Mouse (Mus musculus): ENCODE measurements around the gene Tmem270. TPM values are rescaled to one million over a fixed set of nuclear protein-coding genes. Genes with fewer than 3 reads are reported as not detected.
A peak's percentile ranks its signal among the peaks of the same experiment; 100 is the strongest.
"Not testable (repeated sequence)": the region's sequence is repeated elsewhere in the genome, so short reads cannot be mapped to it uniquely, and the experiment has no call there.

The Tmem270 gene
- polyA plus RNA-seq, 1 experiment: not detected

DNA sequence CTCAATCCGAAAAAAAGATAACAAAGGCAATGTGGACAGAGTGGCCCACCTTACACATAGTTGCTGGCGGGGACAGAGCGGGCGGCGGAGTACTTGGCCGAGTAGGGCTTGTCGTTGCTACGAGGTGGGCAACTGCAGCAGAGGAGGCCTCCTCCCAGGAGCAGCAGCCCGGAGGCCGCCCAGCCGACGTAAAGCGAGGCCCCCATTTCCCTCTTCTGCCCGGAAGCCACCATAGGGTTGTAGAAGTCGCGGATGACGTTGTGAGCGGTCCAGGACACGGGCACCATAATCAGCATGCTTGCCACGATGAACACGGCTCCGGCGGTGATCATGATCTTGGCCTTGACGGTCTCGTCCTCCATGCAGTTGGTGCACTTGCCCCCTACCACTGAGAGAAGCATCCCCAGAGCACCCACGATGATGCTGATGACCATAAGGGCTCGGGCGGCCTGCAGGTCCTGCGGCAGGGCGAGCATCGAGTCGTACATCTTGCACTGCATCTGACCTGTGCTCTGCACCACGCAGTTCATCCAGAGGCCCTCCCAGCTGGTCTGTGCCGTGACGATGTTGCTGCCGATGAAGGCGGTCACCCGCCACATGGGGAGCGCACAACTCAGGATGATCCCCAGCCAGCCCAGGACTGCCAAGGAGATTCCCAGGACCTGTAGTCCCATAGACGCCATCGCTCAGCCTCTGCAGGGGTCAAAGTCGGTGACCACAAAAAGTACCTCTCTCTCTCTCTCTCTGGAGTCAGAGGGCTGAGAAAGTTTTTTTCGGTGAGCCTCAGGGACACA is 39.7 kb upstream of the Tmem270 start:
- Histone ChIP-seq H3K79me2 (ENCODE audit: control insufficient read depth, insufficient read depth) (no peaks in the 10 kb centered on the region), H3K36me3 (ENCODE audit: control insufficient read depth, insufficient read depth) (no peaks in the 10 kb centered on the region), H3ac (ENCODE audit: control insufficient read depth, insufficient read length, low read depth) (no peak overlapping the region), H3K27me3 (ENCODE audit: control insufficient read depth, insufficient read depth, insufficient read length) (no peaks in the 10 kb centered on the region), H3K79me3 (ENCODE audit: low read depth) (no peaks in the 10 kb centered on the region), H3K4me3 (ENCODE audit: insufficient read depth, poor library complexity, severe bottlenecking) (no peak overlapping the region)
- TF ChIP-seq CTCF (IDR thresholded peaks at IDR 0.05; ENCODE audit: control insufficient read depth, insufficient read depth, insufficient read length): no peak
- TF ChIP-seq CEBPB (IDR thresholded peaks at IDR 0.05; ENCODE audit: low read depth): no peak
- TF ChIP-seq FOSL1 (IDR thresholded peaks at IDR 0.05; ENCODE audit: insufficient read depth, low read length, poor library complexity, severe bottlenecking): no peak
- no peak for TF ChIP-seq MYOG (IDR thresholded peaks at IDR 0.05; ENCODE audit: control insufficient read depth, extremely low read depth, insufficient read length)
- TF ChIP-seq USF1 (IDR thresholded peaks at IDR 0.05; ENCODE audit: low read depth): no peak
- no peak for TF ChIP-seq MYOD1 (IDR thresholded peaks at IDR 0.05; ENCODE audit: control insufficient read depth, insufficient read length, low read depth)
- no peak for TF ChIP-seq MAX (IDR thresholded peaks at IDR 0.05)

- no peaks in the 10 kb centered on the region for H3K27me3 ChIP-seq (ENCODE audit: control insufficient read depth, insufficient read depth, insufficient read length)
- H3ac ChIP-seq (ENCODE audit: control insufficient read depth, insufficient read length, low read depth): no peak overlapping the region
- H3K4me3 ChIP-seq (ENCODE audit: insufficient read depth, poor library complexity, severe bottlenecking): no peak overlapping the region
- H3K36me3 ChIP-seq (ENCODE audit: control insufficient read depth, insufficient read depth): no peaks in the 10 kb centered on the region
- TF ChIP-seq CEBPB (IDR thresholded peaks at IDR 0.05; ENCODE audit: low read depth) (no peak), MAX (IDR thresholded peaks at IDR 0.05) (no peak), CTCF (IDR thresholded peaks at IDR 0.05; ENCODE audit: control insufficient read depth, insufficient read depth, insufficient read length) (no peak), MYOG (IDR thresholded peaks at IDR 0.05; ENCODE audit: control insufficient read depth, extremely low read depth, insufficient read length) (no peak), USF1 (IDR thresholded peaks at IDR 0.05; ENCODE audit: low read depth) (no peak), FOSL1 (IDR thresholded peaks at IDR 0.05; ENCODE audit: insufficient read depth, low read length, poor library complexity, severe bottlenecking) (no peak), MYOD1 (IDR thresholded peaks at IDR 0.05; ENCODE audit: control insufficient read depth, insufficient read length, low read depth) (no peak)
- H3K79me3 ChIP-seq (ENCODE audit: low read depth): no peaks in the 10 kb centered on the region
- no peaks in the 10 kb centered on the region for H3K79me2 ChIP-seq (ENCODE audit: control insufficient read depth, insufficient read depth)
Observed at GRCm38 (mm10) chr5:134945266-134945959, 38.9 kb upstream of the Tmem270 start.

DNA sequence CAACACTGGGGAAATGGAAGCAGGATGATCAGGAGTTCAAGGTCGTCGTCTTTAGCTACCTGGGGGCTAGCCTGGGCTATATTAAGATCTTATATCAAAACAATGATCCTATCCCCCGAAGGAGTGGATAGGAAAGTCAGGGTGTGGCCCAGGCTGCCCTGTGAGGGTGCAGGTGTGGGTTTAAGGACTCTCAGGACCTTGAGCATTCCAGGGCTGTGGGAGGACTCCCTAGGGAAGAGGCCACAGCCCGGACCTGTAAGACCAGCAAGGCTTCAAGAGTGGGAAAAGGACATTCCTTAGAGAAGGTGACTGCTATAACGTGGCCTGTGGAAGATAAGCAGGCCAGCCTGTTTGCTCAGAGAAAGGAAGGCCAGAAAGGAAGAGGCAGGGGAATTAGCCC is 37.6 kb upstream of the Tmem270 start:
- Histone ChIP-seq H3ac (ENCODE audit: control insufficient read depth, insufficient read length, low read depth) (no peak overlapping the region), H3K79me3 (ENCODE audit: low read depth) (no peaks in the 10 kb centered on the region), H3K27me3 (ENCODE audit: control insufficient read depth, insufficient read depth, insufficient read length) (no peaks in the 10 kb centered on the region), H3K36me3 (ENCODE audit: control insufficient read depth, insufficient read depth) (no peaks in the 10 kb centered on the region), H3K79me2 (ENCODE audit: control insufficient read depth, insufficient read depth) (no peaks in the 10 kb centered on the region), H3K4me3 (ENCODE audit: insufficient read depth, poor library complexity, severe bottlenecking) (no peak overlapping the region)
- TF ChIP-seq FOSL1 (IDR thresholded peaks at IDR 0.05; ENCODE audit: insufficient read depth, low read length, poor library complexity, severe bottlenecking) (no peak), MYOD1 (IDR thresholded peaks at IDR 0.05; ENCODE audit: control insufficient read depth, insufficient read length, low read depth) (no peak), MYOG (IDR thresholded peaks at IDR 0.05; ENCODE audit: control insufficient read depth, extremely low read depth, insufficient read length) (no peak), MAX (IDR thresholded peaks at IDR 0.05) (no peak), CEBPB (IDR thresholded peaks at IDR 0.05; ENCODE audit: low read depth) (no peak), CTCF (IDR thresholded peaks at IDR 0.05; ENCODE audit: control insufficient read depth, insufficient read depth, insufficient read length) (no peak), USF1 (IDR thresholded peaks at IDR 0.05; ENCODE audit: low read depth) (no peak)

DNA sequence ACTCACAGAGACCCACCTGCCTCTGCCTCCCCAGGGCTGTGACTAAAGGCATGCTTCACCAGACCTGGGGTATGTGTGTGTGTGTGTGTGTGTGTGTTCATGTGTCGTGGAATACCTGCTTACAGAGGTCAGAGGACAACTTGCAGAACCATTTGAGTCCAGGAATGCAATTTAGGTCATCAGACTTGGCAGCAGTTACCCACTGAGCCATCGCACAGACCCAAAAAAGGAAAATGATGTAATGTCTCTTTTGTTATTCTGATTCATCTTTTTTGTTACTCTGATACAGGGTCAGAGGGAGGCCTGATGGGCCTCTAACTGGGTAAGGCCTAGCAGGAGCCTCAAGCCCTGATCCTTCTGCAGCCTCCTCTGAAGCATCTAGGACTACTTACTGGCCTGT is 36.2 kb upstream of the Tmem270 start:
- TF ChIP-seq USF1 (IDR thresholded peaks at IDR 0.05; ENCODE audit: low read depth) (no peak), CTCF (IDR thresholded peaks at IDR 0.05; ENCODE audit: control insufficient read depth, insufficient read depth, insufficient read length) (no peak), MYOG (IDR thresholded peaks at IDR 0.05; ENCODE audit: control insufficient read depth, extremely low read depth, insufficient read length) (no peak), CEBPB (IDR thresholded peaks at IDR 0.05; ENCODE audit: low read depth) (no peak)
- no peak overlapping the region for H3K4me3 ChIP-seq (ENCODE audit: insufficient read depth, poor library complexity, severe bottlenecking)
- no peaks in the 10 kb centered on the region for H3K79me2 ChIP-seq (ENCODE audit: control insufficient read depth, insufficient read depth)

DNA sequence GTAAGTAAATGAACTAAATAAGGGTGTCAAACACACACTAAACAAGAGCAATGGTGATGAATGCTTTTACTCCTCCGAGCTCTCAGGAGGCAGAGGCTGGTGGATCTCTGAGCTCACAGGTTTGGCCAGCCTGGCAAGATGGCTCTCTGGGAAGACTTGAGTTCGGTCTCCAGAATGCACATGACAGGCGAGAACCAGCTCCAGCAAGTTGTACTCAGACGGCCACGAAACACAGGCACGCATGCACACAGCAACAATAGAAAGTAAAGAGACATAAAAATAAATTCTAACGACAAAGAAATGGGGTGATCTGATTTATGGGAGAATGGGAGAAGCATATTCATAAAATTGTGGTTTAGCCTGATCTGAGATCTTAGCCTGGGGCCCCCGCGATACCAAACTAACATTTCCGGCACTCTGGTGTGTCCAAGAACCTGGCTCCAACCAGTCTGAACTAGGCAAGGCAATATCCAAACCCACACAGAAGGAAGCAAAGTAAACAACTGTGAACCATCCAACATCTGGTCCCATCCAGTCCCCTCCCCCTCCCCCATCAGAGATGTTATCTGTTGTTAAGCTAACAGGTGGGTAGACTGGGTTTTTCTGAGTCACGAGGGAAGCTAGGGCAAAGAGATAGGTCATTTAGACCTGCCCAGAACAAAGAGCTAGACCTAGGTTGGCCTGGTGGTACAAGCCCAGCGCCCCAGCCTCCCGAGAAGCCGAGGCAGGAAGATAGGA is 35.1 kb upstream of the Tmem270 start:
- Histone ChIP-seq H3K36me3 (ENCODE audit: control insufficient read depth, insufficient read depth) (no peaks in the 10 kb centered on the region), H3K27me3 (ENCODE audit: control insufficient read depth, insufficient read depth, insufficient read length) (no peaks in the 10 kb centered on the region), H3K79me3 (ENCODE audit: low read depth) (no peaks in the 10 kb centered on the region), H3ac (ENCODE audit: control insufficient read depth, insufficient read length, low read depth) (no peak overlapping the region), H3K4me3 (ENCODE audit: insufficient read depth, poor library complexity, severe bottlenecking) (no peak overlapping the region), H3K79me2 (ENCODE audit: control insufficient read depth, insufficient read depth) (no peaks in the 10 kb centered on the region)
- TF ChIP-seq MAX (IDR thresholded peaks at IDR 0.05) (no peak), MYOD1 (IDR thresholded peaks at IDR 0.05; ENCODE audit: control insufficient read depth, insufficient read length, low read depth) (peak; percentile 63)

More for the DNA sequence above, 36.2 kb upstream of the Tmem270 start:
- Histone ChIP-seq H3ac (ENCODE audit: control insufficient read depth, insufficient read length, low read depth) (no peak overlapping the region), H3K79me3 (ENCODE audit: low read depth) (no peaks in the 10 kb centered on the region), H3K36me3 (ENCODE audit: control insufficient read depth, insufficient read depth) (no peaks in the 10 kb centered on the region), H3K27me3 (ENCODE audit: control insufficient read depth, insufficient read depth, insufficient read length) (no peaks in the 10 kb centered on the region)

GRCm38 (mm10) chr5:134939554-134939953 is 33.0 kb upstream of the Tmem270 start:
- not testable (repeated sequence) for H3K4me3 ChIP-seq (ENCODE audit: insufficient read depth, poor library complexity, severe bottlenecking); H3K36me3 ChIP-seq (ENCODE audit: control insufficient read depth, insufficient read depth); H3K27me3 ChIP-seq (ENCODE audit: control insufficient read depth, insufficient read depth, insufficient read length); H3K79me2 ChIP-seq (ENCODE audit: control insufficient read depth, insufficient read depth); H3K79me3 ChIP-seq (ENCODE audit: low read depth); H3ac ChIP-seq (ENCODE audit: control insufficient read depth, insufficient read length, low read depth)

Data from C2C12 (cell line).